Mouse (Mus musculus): ENCODE data around the gene Gtf2b.

DNA sequence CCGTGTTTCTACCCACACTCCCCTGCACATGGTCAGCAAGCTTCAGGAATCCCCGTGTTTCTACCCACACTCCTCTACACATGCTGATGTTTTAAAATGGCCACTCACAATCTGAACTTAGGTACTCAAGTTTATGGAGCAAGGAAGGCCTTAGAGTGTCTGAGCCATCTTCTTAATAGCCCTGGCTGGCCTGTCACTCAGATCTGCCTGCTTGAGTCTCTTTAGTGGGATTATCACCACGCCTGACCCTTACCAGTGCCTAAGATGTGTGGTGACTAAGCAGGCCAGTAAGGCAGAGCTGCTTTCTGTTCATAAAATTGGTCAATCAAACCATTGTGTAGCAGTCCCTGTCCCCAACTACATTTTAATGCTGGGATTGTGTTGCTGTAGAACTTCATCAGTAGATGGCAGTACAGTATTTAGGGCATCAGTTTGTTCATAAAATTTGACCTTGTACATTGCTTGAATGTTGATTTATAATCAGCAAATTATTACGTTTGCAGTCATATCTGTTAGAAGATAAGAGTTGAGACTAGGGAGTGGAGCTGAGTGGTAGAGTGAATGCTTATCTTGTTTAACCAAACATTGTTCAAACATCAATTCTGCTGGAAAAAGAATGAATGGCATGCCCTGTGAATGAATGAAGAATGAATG, 8.8 kb downstream of the Gtf2b start:
- TF ChIP-seq CTCF (IDR thresholded peaks at IDR 0.05) (peak; percentile 66), EP300 (IDR thresholded peaks at IDR 0.05; ENCODE audit: insufficient read depth, low read depth, low read length) (no peak), POLR2A (IDR thresholded peaks at IDR 0.05; ENCODE audit: insufficient read depth, low read depth, low read length) (no peak)

Data from heart, adult 2 months (tissue).